Mouse (Mus musculus) ovary, postnatal 10 days (tissue): ENCODE measurements at regions not wholly inside any gene's neighbourhood (a gene's known extent, or its start where the extent isn't known, plus 50 kb on each side); places are given as distances from the start of the nearest gene placed in this dataset.
A peak's percentile ranks its signal among the peaks of the same experiment; 100 is the strongest.
"Not testable (repeated sequence)": the region's sequence is repeated elsewhere in the genome, so short reads cannot be mapped to it uniquely, and the experiment has no call there.

Source experiments
- DNase-seq: peaks from one replicate; pipeline ENCODE4 v3.0.0; 2022; ENCODE audit warnings: low spot score

DNA sequence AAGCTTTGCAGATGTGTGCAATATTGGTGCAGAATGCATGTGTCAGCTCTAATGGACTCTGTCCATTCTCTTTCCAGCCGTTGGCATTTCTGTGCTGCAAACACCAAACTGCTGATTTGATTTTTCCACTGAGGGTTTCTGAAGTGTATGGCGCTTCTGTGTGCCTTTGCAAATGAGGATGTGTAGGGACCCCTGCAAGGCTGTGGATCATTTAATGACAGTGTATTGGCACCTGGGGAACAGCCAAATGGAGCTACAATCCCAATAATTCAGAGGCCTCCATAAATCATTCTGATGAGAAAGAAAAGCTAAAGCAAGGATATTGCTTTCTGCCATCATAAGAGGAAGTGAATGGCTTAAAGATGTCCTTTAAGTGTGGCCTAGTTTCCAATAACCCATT lies 305.9 kb upstream of the Pkdcc start:
- no peak for DNase-seq

DNA sequence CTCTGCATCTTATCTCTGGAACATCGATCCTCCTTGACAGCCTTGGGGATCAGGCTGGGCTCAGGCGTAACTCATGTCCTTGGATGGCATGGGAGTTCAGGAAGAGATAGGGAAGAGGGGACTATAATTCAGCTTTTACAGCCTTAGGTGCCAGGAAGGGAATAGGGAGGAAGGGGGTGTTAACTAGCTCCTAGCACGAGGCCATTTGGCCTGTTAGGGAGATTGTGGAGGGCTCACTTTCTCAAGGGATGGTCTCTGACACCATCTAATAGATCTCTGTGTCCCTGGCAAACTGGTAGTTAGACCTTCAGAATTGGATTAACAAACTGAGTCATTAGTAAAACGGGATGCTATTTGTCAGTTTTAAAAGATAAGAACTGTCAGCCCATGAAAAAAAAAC lies 292.1 kb upstream of the Pkdcc start:
- DNase-seq, result not testable (repeated sequence)

DNA sequence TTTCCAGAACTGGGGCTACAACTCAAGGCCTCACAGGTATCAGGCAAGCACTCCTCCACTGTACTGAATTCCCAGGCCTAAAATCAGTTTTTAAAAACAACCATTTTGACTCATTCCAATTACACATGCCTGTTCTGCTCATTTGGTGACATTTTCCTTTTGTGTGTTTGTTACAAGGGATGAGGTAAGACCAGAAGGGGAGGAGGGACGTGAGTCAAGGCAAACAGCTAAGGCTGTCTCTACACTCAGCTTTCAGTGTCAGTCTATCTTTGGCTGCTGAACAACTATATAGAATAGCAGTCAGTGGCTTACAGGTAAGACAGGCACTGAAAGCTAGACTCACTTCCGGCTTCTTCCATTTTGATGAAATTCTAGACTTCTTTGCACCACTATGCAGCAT lies 289.3 kb upstream of the Pkdcc start:
- DNase-seq, result no peak

DNA sequence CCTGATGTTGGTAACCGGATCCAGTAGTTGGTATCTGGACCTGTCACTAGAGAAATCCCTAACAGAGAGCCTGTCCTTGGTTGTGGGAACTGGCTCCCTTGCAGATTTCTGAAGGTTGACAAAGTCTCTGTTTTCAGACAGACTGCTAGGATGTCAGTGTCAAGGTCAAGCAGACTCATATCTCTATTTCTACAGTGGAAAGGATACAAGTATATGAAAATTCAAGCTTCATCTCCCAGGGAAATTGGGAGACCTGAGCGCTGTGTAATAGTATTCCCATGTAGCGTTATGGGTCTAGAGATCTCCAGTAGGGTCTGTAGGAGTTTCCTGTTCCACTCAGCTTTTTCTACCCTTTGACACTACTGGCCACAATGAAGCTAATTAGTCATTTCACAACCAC lies 287.4 kb upstream of the Pkdcc start:
- DNase-seq, result no peak

DNA sequence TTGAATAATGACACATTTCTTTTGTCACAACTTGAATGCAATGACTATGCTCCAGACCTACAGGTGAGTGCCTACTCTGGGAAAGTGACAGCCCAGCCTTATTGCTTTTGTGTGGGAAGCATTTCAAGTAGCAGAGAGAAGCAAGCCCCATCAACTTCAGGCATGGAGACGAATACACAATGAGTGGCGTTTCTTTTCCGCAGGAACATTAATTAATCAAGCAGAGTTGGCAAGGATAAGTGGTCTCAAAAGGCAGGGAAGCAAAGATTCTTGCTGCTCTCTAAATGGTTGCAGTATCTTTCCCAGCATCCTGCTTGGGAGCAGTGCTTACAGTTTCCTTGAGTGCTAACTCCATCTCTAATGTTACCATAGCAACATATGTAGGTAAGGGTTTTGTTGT lies 285.6 kb upstream of the Pkdcc start:
- DNase-seq, result no peak

DNA sequence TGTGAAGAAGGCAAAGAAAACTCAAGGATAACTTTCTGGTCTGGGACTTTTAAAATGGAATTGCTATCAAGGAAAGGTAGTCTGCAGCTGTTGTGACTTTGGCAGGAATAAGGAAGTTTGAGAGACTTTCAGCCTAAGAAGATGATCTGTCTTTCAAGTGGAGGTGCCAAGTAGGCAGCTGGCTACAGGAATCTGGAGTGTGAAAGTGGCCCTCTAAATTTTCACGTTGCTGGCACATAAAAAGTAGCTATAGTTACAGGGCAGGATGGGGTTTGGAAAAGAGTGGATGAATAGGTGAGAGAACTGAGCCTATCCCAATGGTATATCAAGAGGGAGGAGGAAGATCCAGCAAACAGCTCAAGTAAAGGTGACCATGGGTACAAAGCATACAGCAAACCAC lies 284.4 kb upstream of the Pkdcc start:
- DNase-seq, result no peak

DNA sequence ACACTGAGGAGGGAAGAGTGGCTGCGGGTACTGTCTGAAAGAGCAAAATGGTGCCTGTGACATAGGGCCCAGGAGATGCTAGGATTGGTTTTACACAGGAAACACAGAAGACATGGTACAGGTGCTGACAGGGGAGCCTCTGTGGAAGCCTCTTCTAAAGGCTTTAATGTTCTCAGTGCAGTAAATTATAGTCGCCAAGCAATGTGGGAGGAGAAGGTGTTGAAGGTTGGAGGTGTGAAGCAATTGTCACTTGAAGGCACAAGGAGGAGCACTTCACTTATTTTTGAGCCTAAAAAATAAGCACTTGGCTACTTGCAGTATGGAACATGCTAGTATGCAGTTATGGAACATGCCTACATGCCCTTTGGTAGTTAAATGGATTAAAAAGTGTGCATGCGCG lies 283.6 kb upstream of the Pkdcc start:
- DNase-seq, result no peak

DNA sequence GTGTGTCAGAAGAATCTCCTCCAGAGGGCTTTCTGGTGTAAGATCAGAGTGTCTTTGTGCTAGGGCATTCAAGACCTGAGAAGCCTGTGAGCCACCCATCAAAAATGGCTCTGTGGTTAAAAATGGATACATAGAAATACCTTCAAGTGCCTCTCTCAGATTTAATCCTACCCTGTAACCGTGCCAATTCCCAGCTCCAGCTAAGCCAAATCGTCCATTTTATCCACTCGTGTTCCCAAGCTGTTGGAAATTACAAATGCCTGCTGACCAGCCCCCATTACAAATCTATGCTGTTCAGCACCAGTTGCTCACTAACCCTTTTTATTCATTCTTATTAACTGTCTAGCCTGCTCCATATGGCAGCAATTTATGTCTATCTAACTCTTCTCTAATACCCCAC lies 278.3 kb upstream of the Pkdcc start:
- DNase-seq, result no peak

DNA sequence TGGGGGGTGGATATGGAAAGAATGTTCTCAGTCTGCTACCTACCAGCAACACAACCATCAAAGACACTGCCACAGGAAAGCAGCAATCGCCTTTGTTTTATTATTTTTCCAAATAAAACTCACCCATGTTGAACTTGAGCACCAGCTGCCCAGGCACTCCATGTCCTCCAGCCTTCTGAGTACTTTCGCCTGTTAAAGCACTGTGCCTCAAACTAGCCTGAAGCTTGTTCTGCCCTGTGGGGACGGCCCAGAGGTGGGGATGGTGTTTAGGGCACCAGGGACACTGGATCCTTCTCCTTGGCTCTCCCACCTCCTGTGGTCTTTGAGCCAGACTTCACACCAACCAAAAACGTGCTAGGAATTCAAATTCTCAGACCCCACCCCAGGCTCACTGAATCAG lies 269.0 kb upstream of the Pkdcc start:
- no peak for DNase-seq

DNA sequence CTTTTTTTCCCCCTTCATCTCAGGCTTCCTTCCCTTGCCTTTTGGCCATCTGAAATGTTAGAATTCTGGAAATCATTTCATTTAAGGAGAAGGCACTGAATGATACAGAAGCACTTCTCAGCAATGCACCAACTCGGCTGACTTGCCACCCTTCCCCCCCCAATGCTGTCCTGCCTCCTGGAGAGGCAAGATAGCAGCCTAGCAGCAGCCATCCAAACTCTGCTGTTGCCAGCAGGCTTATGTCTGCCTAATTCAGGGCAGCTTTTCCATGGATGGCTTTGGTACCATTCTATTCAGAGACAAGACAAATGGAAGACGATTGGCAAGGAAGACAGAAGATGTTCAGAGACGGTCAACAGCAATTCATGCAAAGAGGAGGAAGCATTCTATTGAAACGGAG lies 265.3 kb upstream of the Pkdcc start:
- DNase-seq, result no peak

DNA sequence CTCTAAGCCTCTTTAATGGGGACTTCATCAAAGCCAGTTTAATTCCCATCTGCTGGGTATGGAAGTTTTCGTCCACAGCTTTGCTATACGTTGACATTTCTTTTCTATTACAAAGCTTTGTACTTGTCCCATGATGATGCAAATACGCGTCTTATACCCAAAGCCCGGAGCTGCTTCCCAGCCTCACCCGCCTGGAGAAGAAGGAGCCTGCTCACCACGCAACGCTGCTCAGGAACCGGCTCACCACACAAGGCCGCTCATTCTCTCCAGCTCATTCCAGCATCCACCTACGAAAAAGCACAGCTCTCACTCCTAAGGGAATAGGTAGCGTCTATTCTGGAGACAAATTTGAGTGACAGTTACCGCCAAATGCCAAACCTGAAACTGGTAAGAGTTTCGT lies 264.8 kb upstream of the Pkdcc start:
- DNase-seq, result no peak

DNA sequence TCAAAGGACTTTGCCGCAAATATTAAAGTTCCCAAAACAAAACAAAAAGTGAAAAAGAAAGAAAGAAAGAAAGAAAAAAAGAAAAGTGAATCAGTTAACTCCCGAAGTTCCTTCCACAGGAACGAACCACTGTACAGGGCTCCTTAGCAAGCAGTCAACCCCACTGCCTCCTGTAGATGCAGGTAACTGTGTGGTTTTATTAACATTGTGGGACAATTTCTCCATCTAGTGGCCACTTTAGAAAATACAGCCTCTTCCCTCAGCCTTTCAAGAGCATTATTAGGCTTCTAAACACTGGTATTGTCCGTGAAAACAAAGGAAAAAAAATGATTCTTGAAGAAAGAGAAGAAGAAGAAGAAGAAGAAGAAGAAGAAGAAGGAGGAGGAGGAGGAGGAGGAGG lies 257.7 kb upstream of the Pkdcc start:
- DNase-seq, result no peak

DNA sequence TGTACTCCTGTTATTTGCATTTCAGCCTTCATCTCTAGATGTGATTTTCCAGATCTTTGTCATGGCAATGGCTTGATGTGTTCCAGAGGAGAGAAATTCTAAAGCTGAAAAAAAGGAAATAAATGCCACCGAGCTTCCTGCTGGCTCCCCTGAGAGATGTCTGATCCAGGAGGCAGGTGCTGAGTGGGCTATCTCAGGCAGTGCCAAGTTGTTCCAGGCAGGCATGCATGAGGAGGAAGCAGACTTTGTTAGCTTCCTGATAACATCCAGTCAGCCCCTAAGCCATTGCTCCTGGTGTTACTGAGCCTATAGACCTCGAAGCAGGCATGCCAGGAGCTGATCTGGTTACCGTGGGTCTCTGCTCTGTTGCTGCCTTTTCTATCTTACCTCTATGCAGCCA lies 251.7 kb upstream of the Pkdcc start:
- no peak for DNase-seq

DNA sequence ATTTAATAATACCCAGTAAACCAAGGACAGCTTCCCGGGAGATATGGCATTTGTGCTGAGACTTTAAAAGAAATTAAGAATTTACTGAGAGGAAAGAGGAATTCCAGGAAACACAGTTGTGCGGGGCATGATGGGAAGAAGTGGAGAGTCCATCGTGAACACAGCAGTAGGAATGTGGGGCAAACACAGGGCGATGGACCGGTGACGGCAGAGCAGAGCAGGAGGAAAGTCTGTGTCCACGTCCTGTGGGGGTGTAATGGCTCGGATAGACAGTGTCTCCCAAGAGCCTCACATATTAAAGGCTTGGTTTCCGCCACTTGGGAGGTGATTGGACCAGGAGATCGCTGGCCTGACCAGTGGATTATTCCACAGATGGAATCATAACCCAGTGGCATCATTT lies 215.4 kb upstream of the Pkdcc start:
- DNase-seq, result no peak

DNA sequence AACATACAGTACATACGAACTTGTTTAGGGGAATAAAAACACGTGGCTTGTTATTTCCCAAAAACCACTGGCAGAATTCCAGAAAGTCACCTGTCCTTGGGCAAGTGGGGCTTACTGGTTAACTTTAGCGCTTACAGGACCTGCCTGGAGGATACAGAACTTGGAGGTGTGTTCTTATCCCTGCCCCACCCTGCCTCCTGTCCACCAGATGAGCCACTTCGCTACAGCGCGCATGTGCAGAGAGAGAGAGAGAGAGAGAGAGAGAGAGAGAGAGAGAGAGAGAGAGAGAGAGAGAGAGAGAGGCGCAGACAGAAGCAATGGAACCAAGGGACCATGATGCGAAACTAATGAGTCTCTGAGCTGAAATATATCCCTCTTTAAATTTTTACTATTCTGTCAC lies 214.7 kb upstream of the Pkdcc start:
- DNase-seq, result no peak

DNA sequence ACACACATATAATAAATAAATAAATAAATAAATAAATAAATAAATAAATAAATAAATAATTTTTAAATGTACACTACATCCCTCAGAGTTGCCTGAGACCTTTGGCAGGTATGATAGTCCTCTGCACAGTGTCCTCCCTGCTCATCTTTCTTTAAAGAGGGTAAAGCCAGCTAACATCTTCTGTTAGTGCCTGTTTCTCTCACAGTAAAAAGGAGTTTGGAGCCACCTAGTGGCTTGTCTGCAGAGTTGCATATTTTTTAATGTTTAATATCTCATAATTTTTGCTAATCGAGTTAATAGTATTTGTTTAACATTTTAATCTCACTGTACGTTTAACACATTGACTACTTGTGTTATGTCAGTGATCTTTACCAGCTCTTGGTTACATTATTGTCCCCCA lies 213.5 kb upstream of the Pkdcc start:
- no peak for DNase-seq

DNA sequence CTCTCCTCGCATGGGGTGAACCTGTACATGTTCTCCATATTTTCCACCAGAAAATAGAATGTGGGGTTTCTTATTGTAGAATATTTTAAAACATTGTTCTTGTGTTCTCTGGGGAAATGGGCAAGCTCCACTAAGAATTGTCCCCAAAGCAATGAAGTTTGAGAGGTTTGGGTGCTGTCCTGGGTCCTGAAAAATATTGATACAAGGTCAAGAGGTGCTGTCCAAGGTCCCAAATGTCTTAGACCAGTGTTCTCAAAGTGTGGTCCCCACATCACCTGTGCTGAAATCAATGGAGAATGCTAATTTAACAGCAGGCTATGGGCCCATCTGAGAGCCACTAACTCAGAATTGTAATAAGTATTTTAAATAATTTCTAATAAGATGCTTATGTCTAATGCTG lies 204.2 kb upstream of the Pkdcc start:
- no peak for DNase-seq

DNA sequence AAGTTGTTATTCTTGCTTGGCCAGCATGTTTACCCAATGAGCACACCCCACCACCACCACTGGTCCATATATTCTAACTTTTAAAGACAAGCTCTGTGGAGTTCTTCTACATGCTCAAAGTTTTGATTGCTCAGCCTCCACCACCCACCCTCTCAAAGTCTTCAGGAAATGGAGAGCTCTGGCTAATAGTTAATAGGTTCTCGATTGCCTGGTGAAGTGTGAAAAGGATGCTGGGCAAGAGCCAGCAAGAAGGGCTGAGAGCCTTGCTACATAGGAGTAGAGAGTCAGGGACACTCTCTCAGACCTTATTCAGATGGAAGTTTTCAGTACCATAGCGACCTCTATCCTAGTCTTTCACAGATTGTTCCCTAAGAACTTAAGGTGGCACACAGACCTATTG lies 199.4 kb upstream of the Pkdcc start:
- no peak for DNase-seq

DNA sequence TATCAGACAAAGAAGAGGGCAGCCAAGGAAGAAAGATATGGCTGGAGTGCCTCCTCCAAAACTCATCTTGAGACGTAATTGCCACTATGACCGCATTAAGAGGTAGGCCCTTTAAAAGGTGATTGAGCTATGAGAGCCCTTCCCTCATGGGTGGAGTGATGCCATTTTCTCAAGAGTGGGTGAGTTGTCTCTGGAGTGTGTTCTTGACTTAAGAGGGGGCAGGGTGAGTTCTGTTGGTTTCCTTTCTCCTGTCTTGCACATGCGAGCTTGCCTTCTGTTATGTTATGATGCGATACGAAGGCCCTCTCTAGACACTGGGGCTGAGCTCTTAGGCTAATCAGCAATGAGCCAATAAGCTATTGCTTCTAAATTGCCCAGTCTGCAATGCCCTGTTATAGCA lies 198.2 kb upstream of the Pkdcc start:
- DNase-seq, result no peak

DNA sequence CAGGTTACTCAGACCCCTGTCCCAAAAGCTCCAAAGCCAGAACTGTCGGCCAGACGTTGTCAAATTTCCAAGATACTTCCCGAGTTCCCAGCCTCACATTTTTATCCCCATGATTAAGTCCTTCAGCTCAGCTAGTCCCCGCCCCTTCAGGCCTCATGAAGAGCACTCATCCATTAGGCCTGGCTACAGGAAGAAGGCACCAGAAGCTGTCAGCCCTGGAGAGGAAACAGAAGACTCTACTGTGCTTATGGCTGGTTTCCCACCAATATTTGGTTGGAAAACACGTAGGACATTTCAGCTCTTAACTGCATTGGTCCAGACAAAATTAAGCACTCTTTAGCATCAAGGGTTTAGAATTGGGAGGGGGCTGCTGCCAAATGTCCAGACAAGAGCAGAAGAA lies 195.8 kb upstream of the Pkdcc start:
- no peak for DNase-seq

DNA sequence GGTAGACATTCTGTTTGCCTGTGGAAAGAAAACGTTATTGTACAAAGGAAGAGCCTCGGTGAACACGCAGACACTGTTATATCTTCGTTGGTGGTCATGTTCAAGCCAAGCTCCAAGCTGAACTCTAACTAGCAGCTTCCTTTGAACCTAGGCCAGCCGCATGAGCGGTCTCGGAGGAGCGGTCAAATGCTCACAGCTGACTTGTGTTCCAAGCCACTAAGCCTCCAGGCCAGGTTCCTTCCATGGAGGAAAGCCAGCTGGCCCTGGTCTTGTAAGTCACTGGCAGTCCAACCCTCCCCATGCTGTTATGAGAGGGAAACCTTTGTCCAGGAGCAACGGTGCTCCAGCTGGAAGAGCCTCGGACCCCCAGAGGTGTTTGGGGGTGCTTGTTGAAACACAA lies 194.5 kb upstream of the Pkdcc start:
- DNase-seq, result peak; percentile 62

DNA sequence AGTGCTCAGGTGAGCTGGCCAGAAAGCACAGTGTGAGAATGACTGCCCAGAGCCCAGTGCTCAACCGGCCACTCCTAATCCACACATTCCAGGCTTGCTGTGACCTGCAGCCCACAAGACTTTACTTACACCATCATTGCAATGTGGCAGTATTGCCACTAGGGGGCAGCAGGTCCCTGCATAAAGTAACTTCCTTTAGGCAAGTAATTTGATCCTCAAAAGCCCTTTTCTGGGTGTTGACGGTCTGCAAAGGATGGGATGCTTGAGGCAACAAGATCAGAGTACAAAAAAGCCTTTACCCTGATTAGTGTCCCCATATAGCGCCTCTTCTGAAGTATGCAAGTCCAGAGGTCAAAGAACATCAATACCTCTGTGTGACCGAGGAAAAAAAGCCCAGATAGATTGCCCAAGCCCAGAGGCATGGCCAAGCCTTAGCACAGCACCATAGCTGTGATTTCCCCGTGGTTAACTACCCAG lies 189.7 kb upstream of the Pkdcc start:
- DNase-seq, result peak; percentile 52

DNA sequence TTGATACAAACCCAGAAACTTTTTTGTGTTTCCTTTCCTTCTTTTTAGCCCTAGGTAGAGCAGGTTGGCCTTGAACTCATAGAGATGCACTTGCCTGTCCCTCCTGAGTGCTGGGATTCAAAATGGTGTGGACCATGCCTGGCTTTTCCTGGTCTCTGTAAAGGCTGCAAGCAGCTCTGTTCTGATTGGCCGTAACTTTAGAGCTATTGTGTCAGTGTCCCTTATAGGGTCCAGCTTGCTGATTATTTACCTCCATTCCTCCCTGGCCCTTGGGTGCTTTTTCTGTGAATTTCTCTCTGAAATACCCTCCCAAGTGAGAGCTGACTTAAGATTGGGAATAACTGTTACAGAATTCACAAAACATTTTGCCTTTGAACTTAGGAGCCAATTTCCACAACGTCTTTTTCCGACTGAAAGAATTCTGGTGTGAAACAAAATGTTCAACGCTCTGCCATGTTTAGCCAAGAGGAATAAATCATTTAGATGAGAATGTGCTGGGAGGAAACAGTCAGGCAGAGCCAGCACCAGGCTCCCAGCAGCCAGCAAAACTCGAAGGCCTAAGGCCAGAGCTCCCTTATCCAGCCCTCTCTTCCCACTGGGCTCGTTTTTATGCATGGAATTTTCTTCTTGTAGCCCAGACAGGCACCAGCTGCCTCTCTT lies 180.0 kb upstream of the Pkdcc start:
- no peak for DNase-seq

DNA sequence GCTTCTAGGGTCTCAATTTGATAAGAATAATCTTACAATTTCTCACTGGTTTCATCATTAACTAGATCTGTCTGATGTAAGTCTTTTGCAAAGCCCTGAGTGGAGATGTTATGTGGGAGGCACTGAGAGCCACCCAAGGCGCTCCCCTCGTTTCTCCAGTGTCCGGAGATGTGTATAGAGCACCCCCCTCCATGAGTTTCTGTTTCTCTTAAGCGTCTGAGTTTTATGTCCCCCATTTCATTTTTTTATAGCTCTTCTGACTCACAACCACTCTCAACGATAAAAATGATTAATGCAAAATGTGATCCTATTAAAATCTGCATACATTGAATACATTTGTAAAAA lies 179.5 kb upstream of the Pkdcc start:
- DNase-seq, result no peak

DNA sequence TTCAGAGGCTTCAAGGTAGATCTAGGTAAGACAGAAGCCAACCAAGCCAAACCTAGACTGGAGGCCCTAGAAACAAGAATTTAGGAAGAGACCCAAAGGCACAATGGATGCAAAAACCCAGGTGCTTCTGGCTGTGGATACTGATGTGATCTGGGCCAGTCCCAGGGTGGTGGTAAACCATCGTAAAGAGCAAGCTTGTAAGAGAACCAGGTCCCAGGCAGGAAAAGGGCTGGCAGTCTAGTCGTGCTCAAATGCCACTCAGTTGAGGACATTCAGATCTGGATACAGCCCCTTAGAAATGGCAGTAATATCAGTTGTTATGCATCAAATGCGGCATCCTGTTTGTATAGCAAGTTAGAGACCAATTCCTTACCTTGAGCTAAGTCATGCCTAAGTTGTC lies 175.5 kb upstream of the Pkdcc start:
- no peak for DNase-seq
